Mouse (Mus musculus) liver, embryonic 13.5 days (tissue): ENCODE results near the gene Cyb5d2. TPM values are rescaled to one million over a fixed set of nuclear protein-coding genes. Genes with fewer than 3 reads are reported as not detected.
A peak's percentile ranks its signal among the peaks of the same experiment; 100 is the strongest.

ENCODE experiments used
- ATAC-seq: fragments of 200-750 bp; cut with Nextera tagmentation; 2 replicates; pipeline ENCODE4 v1.8.0; 2017; ENCODE audit warnings: low read depth, mild to moderate bottlenecking, moderate number of reproducible peaks, moderate library complexity
- DNase-seq: peaks from one replicate; pipeline ENCODE4 v3.0.0; 2022
- H3K27ac ChIP-seq: fragments of 300-500 bp; sonication (generic); 2 replicates; pipeline ENCODE4 v1.5.1; 2015; ENCODE audit warnings: moderate library complexity, mild to moderate bottlenecking, inconsistent platforms
- H3K27me3 ChIP-seq: fragments of 300-500 bp; sonication (generic); 2 replicates; pipeline ENCODE4 v1.6.1; 2015; ENCODE audit warnings: mild to moderate bottlenecking, inconsistent platforms
- H3K36me3 ChIP-seq: fragments of 300-500 bp; sonication (generic); 2 replicates; pipeline ENCODE4 v1.6.1; 2015; ENCODE audit warnings: mild to moderate bottlenecking, inconsistent platforms
- H3K4me1 ChIP-seq: fragments of 300-500 bp; sonication (generic); replicated peaks from 2 replicates; pipeline ENCODE4 v1.6.1; 2015; ENCODE audit warnings: inconsistent platforms
- H3K4me2 ChIP-seq: fragments of 300-500 bp; sonication (generic); 2 replicates; pipeline ENCODE4 v1.6.1; 2015; ENCODE audit warnings: inconsistent platforms, mild to moderate bottlenecking, moderate library complexity
- H3K4me3 ChIP-seq: fragments of 300-500 bp; sonication (generic); replicated peaks from 2 replicates; pipeline ENCODE4 v1.5.1; 2015; ENCODE audit warnings: mild to moderate bottlenecking, inconsistent platforms
- H3K9ac ChIP-seq: fragments of 300-500 bp; sonication (generic); 2 replicates; pipeline ENCODE4 v1.6.1; 2015; ENCODE audit warnings: mild to moderate bottlenecking, inconsistent platforms
- H3K9me3 ChIP-seq: fragments of 300-500 bp; sonication (generic); replicated peaks from 2 replicates; pipeline ENCODE4 v1.6.1; 2016; ENCODE audit warnings: inconsistent platforms
- WGBS: fragments of 180-500 bp; shearing (Covaris S2); methylation state at CpG from one replicate; pipeline ENCODE4 v1.1.7; 2015; ENCODE audit not compliant: insufficient replicate concordance; 5-methylcytosine and 5-hydroxymethylcytosine counted together
- polyA plus RNA-seq: library from polyadenylated mRNA; unstranded; fragments of >200 nt; fragmentation: Nextera tagmentation; extraction: Ambion mirVana; gene quantifications from 2 replicates; pipeline ENCODE4 v1.2.1, GENCODE M21; 2015

Cyb5d2 gene
- 4.1 and 4.8 TPM in 2 replicates for polyA plus RNA-seq

DNA sequence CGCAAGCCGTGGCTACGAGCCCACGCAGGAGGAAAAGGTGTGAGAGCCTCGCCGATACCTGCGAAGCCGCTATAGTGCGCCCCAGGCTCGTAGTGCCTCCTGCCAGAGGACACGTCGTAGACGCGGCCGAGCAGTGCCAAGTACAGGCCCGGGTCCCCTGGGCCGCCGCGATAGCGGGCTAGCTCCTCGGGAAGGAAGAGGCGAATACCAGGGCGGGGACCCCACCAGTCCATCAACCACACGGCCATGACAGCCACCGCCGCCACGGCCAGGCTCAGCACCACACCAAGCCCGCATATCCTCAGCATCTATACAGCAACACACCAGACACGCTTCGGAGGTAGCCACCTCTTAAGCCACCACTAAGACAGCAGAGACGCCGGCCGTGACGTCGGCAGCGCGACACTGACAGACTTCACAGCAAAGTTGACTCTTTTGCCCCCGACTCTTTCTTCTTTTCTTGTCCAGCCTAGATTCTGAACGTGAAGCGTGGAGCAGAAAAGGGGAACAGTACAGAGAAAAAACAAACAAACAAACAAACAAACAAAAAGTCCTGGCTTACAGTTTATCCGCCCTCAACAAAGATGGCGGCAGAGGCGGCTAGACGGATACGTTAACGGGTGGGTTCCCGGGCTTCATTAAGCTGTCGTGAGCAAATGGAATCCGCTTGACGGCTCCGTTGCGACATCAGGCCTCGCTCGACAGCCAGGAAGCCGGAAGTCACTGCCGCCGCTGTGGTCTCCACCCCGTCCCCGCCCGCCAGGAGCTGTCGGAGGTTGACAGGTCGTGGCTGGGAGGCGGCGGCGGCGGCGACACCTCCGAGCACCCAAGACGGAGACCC lies at the start of gene Cyb5d2, which contains the start of gene Zzef1:
Gene Cyb5d2, minus strand, starts transcription at position 688 of the 841 bp plus-strand sequence.
Gene Zzef1, plus strand, starts transcription at position 772 of the 841 bp plus-strand sequence.
- WGBS: under 1% methylated on average over 69 of the region's 69 CpGs
- H3K36me3 ChIP-seq: no peaks in the 10 kb centered on the region
- peak within 1 kb of the TSS; percentile 91 for H3K4me3 ChIP-seq

GRCm38 (mm10) chr11:72845526-72845925 lies 49.6 kb upstream of the Cyb5d2 start:
- DNase-seq: no peak
- Histone ChIP-seq H3K4me1 (no peaks in the 10 kb centered on the region), H3K4me2 (no peak overlapping the region), H3K9me3 (no peaks in the 10 kb centered on the region), H3K27me3 (no peaks in the 10 kb centered on the region), H3K9ac (no peak overlapping the region), H3K4me3 (no peak overlapping the region), H3K36me3 (peaks cover 50% of the 10 kb centered on the region), H3K27ac (no peak overlapping the region)
- 82% methylated on average over 2 of the region's 2 CpGs for WGBS
- no peak for ATAC-seq

More for the DNA sequence above, at the start of gene Cyb5d2, which contains the start of gene Zzef1:
- peak; percentile 89 for ATAC-seq
- peak within 1 kb of the TSS; percentile 90 for H3K4me2 ChIP-seq
- no peaks in the 10 kb centered on the region for H3K27me3 ChIP-seq
- H3K9me3 ChIP-seq: no peaks in the 10 kb centered on the region
- DNase-seq: peak; percentile 94
- peak within 1 kb of the TSS; percentile 95 for H3K9ac ChIP-seq
- H3K4me1 ChIP-seq: peaks cover 42% of the 10 kb centered on the region
- H3K27ac ChIP-seq: peak within 1 kb of the TSS; percentile 86

- peaks cover 45% of the 10 kb centered on the region for H3K36me3 ChIP-seq
- H3K27me3 ChIP-seq: no peaks in the 10 kb centered on the region
- DNase-seq: no peak
- no peaks in the 10 kb centered on the region for H3K4me1 ChIP-seq
- no peak for ATAC-seq
- no peak overlapping the region for H3K4me2 ChIP-seq
- no peaks in the 10 kb centered on the region for H3K9me3 ChIP-seq
- H3K27ac ChIP-seq: no peak overlapping the region
- no peak overlapping the region for H3K9ac ChIP-seq
- H3K4me3 ChIP-seq: no peak overlapping the region
Observed at GRCm38 (mm10) chr11:72843576-72843975, 47.6 kb upstream of the Cyb5d2 start.

GRCm38 (mm10) chr11:72842731-72843130 lies 46.8 kb upstream of the Cyb5d2 start:
- Histone ChIP-seq H3K27ac (no peak overlapping the region), H3K4me2 (no peak overlapping the region), H3K36me3 (peaks cover 37% of the 10 kb centered on the region), H3K4me3 (no peak overlapping the region), H3K9me3 (no peaks in the 10 kb centered on the region), H3K4me1 (no peaks in the 10 kb centered on the region), H3K27me3 (no peaks in the 10 kb centered on the region), H3K9ac (no peak overlapping the region)
- 76% methylated on average over 3 of the region's 3 CpGs for WGBS
- ATAC-seq: no peak
- DNase-seq: no peak

DNA sequence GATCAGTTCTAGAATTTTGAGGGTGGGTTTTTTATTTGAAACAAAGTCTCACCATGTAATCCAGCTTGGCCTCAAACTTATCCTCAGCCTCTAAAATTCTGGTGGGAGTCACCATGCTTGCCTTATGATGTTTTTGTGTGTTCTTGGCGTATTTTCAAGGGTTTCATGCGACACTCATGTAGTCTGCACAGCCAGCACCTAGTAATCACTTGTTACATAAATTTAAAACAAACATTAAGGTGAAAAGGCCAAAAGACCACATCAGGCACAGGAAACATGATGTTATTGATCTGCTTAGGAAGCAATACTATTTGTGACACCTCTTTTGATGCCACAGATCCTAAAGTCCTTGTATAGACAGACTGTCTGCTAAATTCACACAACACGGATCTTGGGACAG lies 33.9 kb upstream of the Cyb5d2 start:
- Histone ChIP-seq H3K27me3 (no peaks in the 10 kb centered on the region), H3K4me1 (no peaks in the 10 kb centered on the region), H3K9ac (no peak overlapping the region), H3K4me2 (no peak overlapping the region), H3K9me3 (no peaks in the 10 kb centered on the region), H3K27ac (no peak overlapping the region), H3K36me3 (peaks cover 69% of the 10 kb centered on the region), H3K4me3 (no peak overlapping the region)
- ATAC-seq (no peak), DNase-seq (no peak)
- WGBS: 79% methylated on average over 3 of the region's 3 CpGs

DNA sequence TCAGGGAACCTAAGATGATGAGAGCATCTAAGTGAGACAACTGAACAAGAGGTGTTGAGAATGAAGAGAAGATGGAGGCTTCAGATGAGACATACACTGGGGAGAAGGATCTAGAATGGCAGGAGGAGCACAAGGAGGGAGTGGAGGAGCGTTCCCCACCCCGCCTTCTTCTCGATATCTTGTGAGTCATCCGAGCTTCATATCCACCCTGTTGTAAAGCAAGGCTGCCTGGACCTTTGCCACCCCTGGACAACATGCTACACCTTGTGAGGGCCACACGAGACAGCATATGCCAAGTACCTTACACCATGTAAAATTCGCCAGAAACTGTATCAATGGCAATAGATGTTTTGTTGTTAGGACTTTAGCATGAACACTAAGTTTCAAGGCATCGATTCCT lies 25.1 kb upstream of the Cyb5d2 start:
- WGBS: 74% methylated on average over 7 of the region's 7 CpGs
- Histone ChIP-seq H3K4me2 (no peak overlapping the region), H3K27ac (no peak overlapping the region), H3K27me3 (no peaks in the 10 kb centered on the region), H3K36me3 (peaks cover 55% of the 10 kb centered on the region), H3K4me3 (no peak overlapping the region), H3K9ac (no peak overlapping the region), H3K4me1 (no peaks in the 10 kb centered on the region), H3K9me3 (no peaks in the 10 kb centered on the region)
- ATAC-seq (no peak), DNase-seq (no peak)

GRCm38 (mm10) chr11:72818067-72818466 lies 22.1 kb upstream of the Cyb5d2 start:
- DNase-seq (no peak), ATAC-seq (no peak)
- no peak overlapping the region for H3K4me3 ChIP-seq
- H3K9me3 ChIP-seq: no peaks in the 10 kb centered on the region
- H3K27me3 ChIP-seq: no peaks in the 10 kb centered on the region
- no peak overlapping the region for H3K9ac ChIP-seq
- H3K27ac ChIP-seq: no peak overlapping the region
- H3K36me3 ChIP-seq: peaks cover 36% of the 10 kb centered on the region
- H3K4me2 ChIP-seq: no peak overlapping the region
- H3K4me1 ChIP-seq: no peaks in the 10 kb centered on the region
- 81% methylated on average over 7 of the region's 7 CpGs for WGBS

DNA sequence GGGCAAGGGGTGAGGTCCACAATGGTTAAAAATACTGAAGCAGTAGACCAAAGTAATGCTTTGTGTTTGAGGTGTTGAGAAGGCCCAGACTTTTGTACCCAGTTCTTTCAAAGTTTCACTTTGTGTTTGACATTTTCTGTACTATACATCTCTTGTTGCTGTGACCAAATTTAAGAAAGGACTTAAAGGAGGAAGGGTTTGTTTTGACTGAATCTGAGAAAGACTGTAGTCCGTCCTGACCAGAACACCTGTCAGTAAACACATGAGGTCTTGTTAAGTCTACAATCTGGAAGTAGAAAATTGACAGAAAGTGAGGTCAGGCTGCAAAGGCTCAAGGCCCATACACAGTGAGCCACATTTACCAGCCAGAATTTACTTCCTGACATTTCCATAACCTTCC lies 20.9 kb upstream of the Cyb5d2 start:
- ATAC-seq: no peak
- peaks cover 30% of the 10 kb centered on the region for H3K36me3 ChIP-seq
- H3K27ac ChIP-seq: no peak overlapping the region
- no peak overlapping the region for H3K9ac ChIP-seq
- no peak overlapping the region for H3K4me2 ChIP-seq
- H3K4me3 ChIP-seq: no peak overlapping the region
- H3K27me3 ChIP-seq: no peaks in the 10 kb centered on the region
- WGBS: 55% methylated on average over 1 of the region's 1 CpGs
- no peaks in the 10 kb centered on the region for H3K9me3 ChIP-seq
- no peak for DNase-seq
- no peaks in the 10 kb centered on the region for H3K4me1 ChIP-seq

- Histone ChIP-seq H3K27me3 (no peaks in the 10 kb centered on the region), H3K27ac (no peak overlapping the region), H3K9ac (no peak overlapping the region), H3K4me3 (no peak overlapping the region), H3K9me3 (no peaks in the 10 kb centered on the region), H3K4me1 (no peaks in the 10 kb centered on the region), H3K36me3 (peaks cover 10% of the 10 kb centered on the region), H3K4me2 (no peak overlapping the region)
- DNase-seq (no peak), ATAC-seq (no peak)
- WGBS: 61% methylated on average over 2 of the region's 2 CpGs
Observed at GRCm38 (mm10) chr11:72814188-72814587, 18.2 kb upstream of the Cyb5d2 start.

- H3K4me2 ChIP-seq: no peak overlapping the region
- no peak for DNase-seq
- no peak for ATAC-seq
- H3K9ac ChIP-seq: no peak overlapping the region
- no peak overlapping the region for H3K4me3 ChIP-seq
- H3K27me3 ChIP-seq: no peaks in the 10 kb centered on the region
- H3K4me1 ChIP-seq: no peaks in the 10 kb centered on the region
- 83% methylated on average over 5 of the region's 5 CpGs for WGBS
- H3K9me3 ChIP-seq: no peaks in the 10 kb centered on the region
- peaks cover 6% of the 10 kb centered on the region for H3K36me3 ChIP-seq
- H3K27ac ChIP-seq: no peak overlapping the region
Observed at GRCm38 (mm10) chr11:72813687-72814086, 17.7 kb upstream of the Cyb5d2 start.

DNA sequence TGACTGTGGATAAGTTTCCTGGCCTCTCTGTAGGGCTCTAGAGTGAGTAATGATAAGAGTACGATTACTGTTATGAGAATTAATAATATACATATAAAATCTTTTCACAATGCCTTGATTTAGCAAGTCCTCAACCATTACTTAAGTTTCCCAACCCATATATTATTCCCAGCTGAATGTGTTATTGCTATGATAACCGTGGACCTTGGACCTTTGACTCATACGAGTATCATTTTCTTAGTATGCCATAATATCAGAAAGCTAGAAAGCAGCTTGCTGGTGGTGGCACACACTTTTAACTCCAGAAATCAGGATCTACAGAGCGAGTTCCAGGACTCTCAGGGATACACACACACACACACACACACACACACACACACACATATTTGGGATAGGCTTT lies 12.1 kb upstream of the Cyb5d2 start:
- Histone ChIP-seq H3K4me3 (no peak overlapping the region), H3K9me3 (no peaks in the 10 kb centered on the region), H3K27ac (no peak overlapping the region), H3K9ac (no peak overlapping the region), H3K36me3 (no peaks in the 10 kb centered on the region), H3K4me1 (peaks cover 8% of the 10 kb centered on the region), H3K4me2 (no peak overlapping the region), H3K27me3 (no peaks in the 10 kb centered on the region)
- DNase-seq (no peak), ATAC-seq (no peak)
- 71% methylated on average over 4 of the region's 4 CpGs for WGBS

DNA sequence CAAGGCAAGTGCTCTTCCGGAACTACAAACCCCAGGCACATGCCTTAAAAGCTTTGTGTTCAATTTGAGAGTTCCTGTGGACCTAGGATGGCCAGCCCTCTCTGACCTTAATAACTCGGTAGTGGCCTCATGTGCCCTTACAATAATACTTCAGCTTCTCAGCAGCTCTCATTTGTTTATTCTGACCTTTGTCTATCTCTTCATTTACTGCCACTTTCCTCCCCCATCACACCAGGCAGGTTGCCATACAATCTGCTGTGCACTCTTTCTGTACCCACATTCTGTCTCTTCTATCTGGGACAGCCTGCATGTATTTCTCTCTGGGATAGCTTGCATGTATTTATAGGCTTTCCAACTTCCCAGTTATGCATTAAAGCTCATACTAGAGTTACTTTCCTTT lies 10.6 kb upstream of the Cyb5d2 start:
- no peak overlapping the region for H3K27ac ChIP-seq
- H3K9ac ChIP-seq: no peak overlapping the region
- no peak overlapping the region for H3K4me3 ChIP-seq
- no peaks in the 10 kb centered on the region for H3K9me3 ChIP-seq
- no peaks in the 10 kb centered on the region for H3K36me3 ChIP-seq
- no peak for DNase-seq
- 63% methylated on average over 2 of the region's 2 CpGs for WGBS
- H3K4me1 ChIP-seq: peaks cover 8% of the 10 kb centered on the region
- no peak for ATAC-seq
- no peak overlapping the region for H3K4me2 ChIP-seq
- no peaks in the 10 kb centered on the region for H3K27me3 ChIP-seq
